8 mouse cellular contexts compared by ENCODE assay signal in genomic region chr1:66895093-66895836, GRCm38 (mm10). TPM values are rescaled to one million over a fixed set of nuclear protein-coding genes. Genes with fewer than 3 reads are reported as not detected.
DNase-seq lines count a peak whose midpoint lies in the region; ATAC-seq and TF ChIP-seq lines count a peak whose summit lies in the region.

No protein-coding gene starts in this region.

- no peak for ATAC-seq in forebrain, postnatal 0 days
- peak; percentile 81 for ATAC-seq in liver, postnatal 0 days
- ATAC-seq in inflammation-experienced regulatory T-cells, adult 6 months, result no peak

- H3K4me1 ChIP-seq in forebrain, postnatal 0 days (ENCODE audit: insufficient read depth), result peaks cover 3% of the 10 kb centered on the region; the same call in 1 of the 2 replicates
- no peaks in the 10 kb centered on the region for H3K4me1 ChIP-seq in liver, postnatal 0 days (ENCODE audit: insufficient read depth)

- WGBS in forebrain, postnatal 0 days, result 45% methylated on average over 6 of the region's 6 CpGs
- 48% methylated on average over 6 of the region's 6 CpGs for WGBS in liver, postnatal 0 days (ENCODE audit: insufficient replicate concordance)

- no peaks in the 10 kb centered on the region for H3K27me3 ChIP-seq in forebrain, postnatal 0 days (ENCODE audit: insufficient read depth, low read length)
- no peaks in the 10 kb centered on the region for H3K27me3 ChIP-seq in liver, postnatal 0 days (ENCODE audit: insufficient read depth, low read length)

- H3K9me3 ChIP-seq in forebrain, postnatal 0 days (ENCODE audit: low read length), result no peaks in the 10 kb centered on the region
- H3K9me3 ChIP-seq in liver, postnatal 0 days (ENCODE audit: low read length), result no peaks in the 10 kb centered on the region

- H3K27ac ChIP-seq in layer of hippocampus, adult 2 months, result peak overlapping the region; percentile 62; the same call in 1 of the 2 replicates
- H3K27ac ChIP-seq in forebrain, postnatal 0 days (ENCODE audit: low read depth, low read length), result peak overlapping the region; percentile 80
- H3K27ac ChIP-seq in liver, postnatal 0 days (ENCODE audit: low read depth), result peak overlapping the region; percentile 53

- no peaks in the 10 kb centered on the region for H3K36me3 ChIP-seq in forebrain, postnatal 0 days (ENCODE audit: insufficient read depth)
- H3K36me3 ChIP-seq in liver, postnatal 0 days (replicated peaks; ENCODE audit: insufficient read depth, low read length), result no peaks in the 10 kb centered on the region

- DNase-seq in layer of hippocampus, adult 2 months (ENCODE audit: low spot score in 2 of 2), result no peak
- DNase-seq in layer of hippocampus, adult 18-20 months (ENCODE audit: low spot score in 2 of 2), result no peak
- DNase-seq in fibroblast of lung, adult 2 months (ENCODE audit: low read depth), result peak; percentile 14
- DNase-seq in forebrain, postnatal 0 days, result no peak
- DNase-seq in liver, postnatal 0 days, result peak; percentile 21
- no peak for DNase-seq in lung, postnatal 10 days
- DNase-seq in kidney, postnatal 36 days, result no peak

- H3K4me2 ChIP-seq in forebrain, postnatal 0 days (ENCODE audit: low read depth), result peak overlapping the region; percentile 47
- peak overlapping the region; percentile 55 for H3K4me2 ChIP-seq in liver, postnatal 0 days (ENCODE audit: low read depth, low read length)

- TF ChIP-seq CTCF in layer of hippocampus, adult 2 months (conservative IDR thresholded peaks at IDR 0.05), result no peak
- TF ChIP-seq CTCF in forebrain, postnatal 0 days (IDR thresholded peaks at IDR 0.05; ENCODE audit: low read depth), result no peak
- no peak for TF ChIP-seq CTCF in liver, postnatal 0 days (IDR thresholded peaks at IDR 0.05; ENCODE audit: low read depth)

- TF ChIP-seq EP300 in liver, postnatal 0 days (IDR thresholded peaks at IDR 0.05; ENCODE audit: low read depth), result peak; percentile 30; the same call in 1 of the 2 replicates

- peak overlapping the region; percentile 46; the same call in 1 of the 2 replicates for H3K4me3 ChIP-seq in layer of hippocampus, adult 2 months
- H3K4me3 ChIP-seq in forebrain, postnatal 0 days (ENCODE audit: low read depth, low read length), result peak overlapping the region; percentile 17; the same call in 1 of the 2 replicates
- H3K4me3 ChIP-seq in liver, postnatal 0 days (ENCODE audit: low read depth, low read length), result no peak overlapping the region

- no peak overlapping the region for H3K9ac ChIP-seq in forebrain, postnatal 0 days
- no peak overlapping the region; the same call in 1 of the 2 replicates for H3K9ac ChIP-seq in liver, postnatal 0 days (replicated peaks)

RNA-seq across cellular contexts. Expression of gene Acadl, which starts 32.2 kb away (rescaled TPM):
- total RNA-seq in layer of hippocampus, adult 2 months (2021), result 10 to 100 TPM; 31.7 to 33.0 TPM
- total RNA-seq in layer of hippocampus, adult 18-20 months (2021), result 10 to 100 TPM; 34.1 to 36.2 TPM
- total RNA-seq in forebrain, postnatal 0 days (2014; rRNA removed), result 8.6 and 9.8 TPM in 2 replicates
- 44.9 and 57.3 TPM in 2 replicates for polyA plus RNA-seq in forebrain, postnatal 0 days (2015; fragmentation: Nextera tagmentation; extraction: Ambion mirVana)
- polyA plus RNA-seq in liver, postnatal 0 days (2015; fragmentation: Nextera tagmentation; extraction: Ambion mirVana), result 380 and 392 TPM in 2 replicates
- polyA plus RNA-seq in inflammation-experienced regulatory T-cells, adult 6 months (2017; shearing (Covaris generic)), result 10 to 100 TPM; 37.6 to 77.4 (median 38.4) TPM

RNA-seq across cellular contexts. Expression of gene Myl1, which starts 49.9 kb away (rescaled TPM):
- total RNA-seq in layer of hippocampus, adult 2 months (2021), result 1 to 10 TPM in 1 of 2 experiments, under 1 TPM in 1; 0.71 to 1.1 TPM
- total RNA-seq in layer of hippocampus, adult 18-20 months (2021), result under 1 TPM in 1 of 2 experiments, not detected in 1; 0.86 TPM
- total RNA-seq in forebrain, postnatal 0 days (2014; rRNA removed), result 3.0 TPM in 1 of 2 replicates, not detected in the other
- 0.33 and 0.38 TPM in 2 replicates for polyA plus RNA-seq in forebrain, postnatal 0 days (2015; fragmentation: Nextera tagmentation; extraction: Ambion mirVana)
- polyA plus RNA-seq in liver, postnatal 0 days (2015; fragmentation: Nextera tagmentation; extraction: Ambion mirVana), result 6.0 and 153 TPM in 2 replicates
- not detected for polyA plus RNA-seq in inflammation-experienced regulatory T-cells, adult 6 months (2017; shearing (Covaris generic))

Comparison
In these comparisons a context has a peak if more than half of its experiments do, and no peak if none do; other contexts are left out.
1. DNase-seq: peak in fibroblast of lung, adult 2 months (single experiment) and liver, postnatal 0 days (single experiment); none in layer of hippocampus, adult 2 months (0 of 2), layer of hippocampus, adult 18-20 months (0 of 2), forebrain, postnatal 0 days (single experiment), lung, postnatal 10 days (single experiment) and kidney, postnatal 36 days (0 of 2).
2. Peak in every context shown above with its lines, with median percentiles within 50 percentile points of each other: H3K27ac ChIP-seq.